Mouse (Mus musculus) embryonic facial prominence, embryonic 13.5 days (tissue): ENCODE results near the gene Cdk2. TPM values are rescaled to one million over a fixed set of nuclear protein-coding genes. Genes with fewer than 3 reads are reported as not detected.
"Not testable (repeated sequence)": the region's sequence is repeated elsewhere in the genome, so short reads cannot be mapped to it uniquely, and the experiment has no call there.

Source experiments
- ATAC-seq: fragments of 200-750 bp; cut with Nextera tagmentation; 2 replicates; pipeline ENCODE4 v1.8.0; 2017; ENCODE audit warnings: low read depth; ENCODE audit not compliant: insufficient number of reproducible peaks, insufficient read depth, low FRiP score, low TSS enrichment
- H3K27ac ChIP-seq: fragments of 300-500 bp; sonication (generic); 2 replicates; pipeline ENCODE4 v1.5.1; 2015; ENCODE audit warnings: moderate library complexity, mild to moderate bottlenecking, inconsistent platforms
- H3K27me3 ChIP-seq: fragments of 300-500 bp; sonication (generic); 2 replicates; pipeline ENCODE4 v1.6.1; 2015; ENCODE audit warnings: mild to moderate bottlenecking, inconsistent platforms
- H3K36me3 ChIP-seq: fragments of 300-500 bp; sonication (generic); 2 replicates; pipeline ENCODE4 v1.6.1; 2015; ENCODE audit warnings: mild to moderate bottlenecking, inconsistent platforms
- H3K4me1 ChIP-seq: fragments of 300-500 bp; sonication (generic); 2 replicates; pipeline ENCODE4 v1.6.1; 2015; ENCODE audit warnings: inconsistent platforms
- H3K4me2 ChIP-seq: fragments of 300-500 bp; sonication (generic); 2 replicates; pipeline ENCODE4 v1.6.1; 2015; ENCODE audit warnings: moderate library complexity, mild to moderate bottlenecking, inconsistent platforms
- H3K4me3 ChIP-seq: fragments of 300-500 bp; sonication (generic); 2 replicates; pipeline ENCODE4 v1.5.1; 2015; ENCODE audit warnings: mild to moderate bottlenecking, inconsistent platforms
- H3K9ac ChIP-seq: fragments of 300-500 bp; sonication (generic); 2 replicates; pipeline ENCODE4 v1.6.1; 2015; ENCODE audit warnings: mild to moderate bottlenecking, inconsistent platforms
- H3K9me3 ChIP-seq: fragments of 300-500 bp; sonication (generic); 2 replicates; pipeline ENCODE4 v1.6.1; 2016; ENCODE audit warnings: inconsistent platforms
- WGBS: fragments of 180-500 bp; shearing (Covaris S2); methylation state at CpG from one replicate; pipeline ENCODE4 v1.1.7; 2015; ENCODE audit warnings: mixed read lengths; 5-methylcytosine and 5-hydroxymethylcytosine counted together
- polyA plus RNA-seq: library from polyadenylated mRNA; unstranded; fragments of >200 nt; fragmentation: Nextera tagmentation; extraction: Ambion mirVana; gene quantifications from 2 replicates; pipeline ENCODE4 v1.2.1, GENCODE M21; 2015

The Cdk2 gene
- polyA plus RNA-seq, 1 experiment from 2014 or later, result 127 TPM

GRCm38 (mm10) chr10:128742616-128743015, 37.8 kb upstream of the Cdk2 start:
- Histone ChIP-seq H3K9me3 (no peaks in the 10 kb centered on the region), H3K27me3 (peaks cover 15% of the 10 kb centered on the region), H3K4me1 (peaks cover 18% of the 10 kb centered on the region), H3K4me3 (peak overlapping the region; percentile 75), H3K4me2 (peak overlapping the region; percentile 88), H3K9ac (peak overlapping the region; percentile 87; the same call in 1 of the 2 replicates), H3K27ac (peak overlapping the region; percentile 48), H3K36me3 (no peaks in the 10 kb centered on the region)
- ATAC-seq, result no peak
- 31% methylated on average over 4 of the region's 4 CpGs for WGBS

GRCm38 (mm10) chr10:128740296-128740695, 35.5 kb upstream of the Cdk2 start:
- WGBS, result 70% methylated on average over 2 of the region's 2 CpGs
- ATAC-seq, result no peak
- no peak overlapping the region for H3K27ac ChIP-seq
- 0 out of 2 replicates have a peak, but pooled peaks cover 5% of the 10 kb centered on the region for H3K36me3 ChIP-seq
- no peak overlapping the region for H3K4me3 ChIP-seq
- H3K27me3 ChIP-seq, result peaks cover 15% of the 10 kb centered on the region
- peaks cover 21% of the 10 kb centered on the region for H3K4me1 ChIP-seq
- H3K4me2 ChIP-seq, result no peak overlapping the region
- no peaks in the 10 kb centered on the region for H3K9me3 ChIP-seq
- no peak overlapping the region for H3K9ac ChIP-seq

GRCm38 (mm10) chr10:128737435-128737834, 32.6 kb upstream of the Cdk2 start:
- peak overlapping the region; percentile 49; the same call in 1 of the 2 replicates for H3K9ac ChIP-seq
- H3K4me2 ChIP-seq, result peak overlapping the region; percentile 49
- H3K36me3 ChIP-seq, result peaks cover 26% of the 10 kb centered on the region
- no peak overlapping the region for H3K27ac ChIP-seq
- 2% methylated on average over 15 of the region's 15 CpGs for WGBS
- peak overlapping the region; percentile 17 for H3K4me3 ChIP-seq
- peaks cover 4% of the 10 kb centered on the region for H3K4me1 ChIP-seq
- 0 out of 2 replicates have a peak, but pooled peaks have one; percentile 32 for ATAC-seq
- H3K27me3 ChIP-seq, result peaks cover 4% of the 10 kb centered on the region; the same call in 1 of the 2 replicates
- no peaks in the 10 kb centered on the region for H3K9me3 ChIP-seq

- Histone ChIP-seq H3K9ac (no peak overlapping the region), H3K4me3 (no peak overlapping the region), H3K4me1 (0 out of 2 replicates have a peak, but pooled peaks cover 2% of the 10 kb centered on the region), H3K27me3 (no peaks in the 10 kb centered on the region), H3K27ac (no peak overlapping the region), H3K36me3 (peaks cover 40% of the 10 kb centered on the region), H3K9me3 (no peaks in the 10 kb centered on the region), H3K4me2 (no peak overlapping the region)
- ATAC-seq, result no peak
Observed at GRCm38 (mm10) chr10:128731992-128732391, 27.2 kb upstream of the Cdk2 start.

- WGBS, result 20% methylated on average over 10 of the region's 10 CpGs
- H3K4me3 ChIP-seq, result no peak overlapping the region
- H3K9me3 ChIP-seq, result no peaks in the 10 kb centered on the region
- no peaks in the 10 kb centered on the region for H3K27me3 ChIP-seq
- ATAC-seq, result no peak
- H3K36me3 ChIP-seq, result peaks cover 40% of the 10 kb centered on the region
- H3K4me1 ChIP-seq, result 0 out of 2 replicates have a peak, but pooled peaks cover 2% of the 10 kb centered on the region
- no peak overlapping the region for H3K27ac ChIP-seq
- no peak overlapping the region for H3K9ac ChIP-seq
- H3K4me2 ChIP-seq, result peak overlapping the region; percentile 34; the same call in 1 of the 2 replicates
Observed at GRCm38 (mm10) chr10:128731002-128731433, 26.2 kb upstream of the Cdk2 start.

- no peak for ATAC-seq
- Histone ChIP-seq H3K36me3 (peaks cover 18% of the 10 kb centered on the region), H3K4me3 (no peak overlapping the region), H3K9ac (no peak overlapping the region), H3K27me3 (no peaks in the 10 kb centered on the region), H3K9me3 (no peaks in the 10 kb centered on the region), H3K4me1 (0 out of 2 replicates have a peak, but pooled peaks cover 2% of the 10 kb centered on the region), H3K27ac (no peak overlapping the region), H3K4me2 (no peak overlapping the region)
- WGBS, result 84% methylated on average over 5 of the region's 5 CpGs
Observed at GRCm38 (mm10) chr10:128728059-128728458, 23.2 kb upstream of the Cdk2 start.

GRCm38 (mm10) chr10:128725466-128725865, 20.6 kb upstream of the Cdk2 start:
- not testable (repeated sequence) for H3K27ac ChIP-seq, H3K4me1 ChIP-seq, H3K9me3 ChIP-seq, H3K4me3 ChIP-seq, H3K27me3 ChIP-seq, H3K9ac ChIP-seq, H3K4me2 ChIP-seq, ATAC-seq
- H3K36me3 ChIP-seq, result peaks cover 13% of the 10 kb centered on the region; the same call in 1 of the 2 replicates
- 82% methylated on average over 4 of the region's 4 CpGs for WGBS

GRCm38 (mm10) chr10:128715559-128716537, 11.0 kb upstream of the Cdk2 start:
- H3K36me3 ChIP-seq, result peaks cover 18% of the 10 kb centered on the region
- no peak for ATAC-seq
- no peaks in the 10 kb centered on the region for H3K9me3 ChIP-seq
- no peak overlapping the region for H3K4me3 ChIP-seq
- no peak overlapping the region for H3K4me2 ChIP-seq
- no peak overlapping the region for H3K9ac ChIP-seq
- no peaks in the 10 kb centered on the region for H3K27me3 ChIP-seq
- WGBS, result 86% methylated on average over 19 of the region's 19 CpGs
- no peak overlapping the region for H3K27ac ChIP-seq
- H3K4me1 ChIP-seq, result no peaks in the 10 kb centered on the region

- H3K9me3 ChIP-seq, H3K36me3 ChIP-seq, H3K27ac ChIP-seq, H3K4me1 ChIP-seq, H3K27me3 ChIP-seq, H3K9ac ChIP-seq, ATAC-seq, H3K4me2 ChIP-seq, H3K4me3 ChIP-seq: not testable (repeated sequence)
- 93% methylated on average over 7 of the region's 7 CpGs for WGBS
Observed at GRCm38 (mm10) chr10:128711318-128711717, 6.5 kb upstream of the Cdk2 start.

GRCm38 (mm10) chr10:128705317-128705693, 474 bp upstream of the Cdk2 start:
- Histone ChIP-seq H3K4me1 (peaks cover 16% of the 10 kb centered on the region), H3K36me3 (peaks cover 26% of the 10 kb centered on the region), H3K27me3 (no peaks in the 10 kb centered on the region), H3K9me3 (no peaks in the 10 kb centered on the region), H3K4me3 (peak overlapping the region; percentile 85), H3K4me2 (peak overlapping the region; percentile 84), H3K9ac (peak overlapping the region; percentile 89), H3K27ac (peak overlapping the region; percentile 97)
- WGBS, result 7% methylated on average over 11 of the region's 11 CpGs
- ATAC-seq, result no peak

- Histone ChIP-seq H3K27me3 (no peaks in the 10 kb centered on the region), H3K4me1 (peaks cover 16% of the 10 kb centered on the region)
- 8% methylated on average over 4 of the region's 4 CpGs for WGBS
Observed at GRCm38 (mm10) chr10:128703895-128704294, 936 bp downstream of the Cdk2 start, which contains the start of gene Pmel. Pmel (plus strand) TSS chr10:128704195.

More at GRCm38 (mm10) chr10:128703895-128704294, 936 bp downstream of the Cdk2 start, which contains the start of gene Pmel:
- peak within 1 kb of the TSS; percentile 84 for H3K4me2 ChIP-seq
- ATAC-seq, result no peak
- no peaks in the 10 kb centered on the region for H3K9me3 ChIP-seq
- peak within 1 kb of the TSS; percentile 97 for H3K27ac ChIP-seq
- peak within 1 kb of the TSS; percentile 85 for H3K4me3 ChIP-seq
- peak within 1 kb of the TSS; percentile 89 for H3K9ac ChIP-seq
- peaks cover 40% of the 10 kb centered on the region for H3K36me3 ChIP-seq
